Mouse (Mus musculus) heart, embryonic 15.5 days (tissue): Measurements from ENCODE around the gene Nav2. TPM values are rescaled to one million over a fixed set of nuclear protein-coding genes. Genes with fewer than 3 reads are reported as not detected.

Experiments
- ATAC-seq: fragments of 200-750 bp; cut with Nextera tagmentation; replicated peaks from 2 replicates; pipeline ENCODE4 v1.8.0; 2017; ENCODE audit warnings: low read depth, moderate TSS enrichment; ENCODE audit not compliant: insufficient number of reproducible peaks, insufficient read depth, low FRiP score
- H3K27ac ChIP-seq: fragments of 300-500 bp; sonication (generic); 2 replicates; pipeline ENCODE4 v1.5.1; 2015; ENCODE audit warnings: mild to moderate bottlenecking, inconsistent platforms
- H3K27me3 ChIP-seq: fragments of 300-500 bp; sonication (generic); 2 replicates; pipeline ENCODE4 v1.6.1; 2015; ENCODE audit warnings: inconsistent platforms
- H3K36me3 ChIP-seq: fragments of 300-500 bp; sonication (generic); 2 replicates; pipeline ENCODE4 v1.6.1; 2015; ENCODE audit warnings: mild to moderate bottlenecking, inconsistent platforms
- H3K4me1 ChIP-seq: fragments of 300-500 bp; sonication (generic); replicated peaks from 2 replicates; pipeline ENCODE4 v1.6.1; 2015; ENCODE audit warnings: inconsistent platforms
- H3K4me2 ChIP-seq: fragments of 300-500 bp; sonication (generic); 2 replicates; pipeline ENCODE4 v1.6.1; 2015; ENCODE audit warnings: inconsistent platforms, mild to moderate bottlenecking, moderate library complexity
- H3K4me3 ChIP-seq: fragments of 300-500 bp; sonication (generic); 2 replicates; pipeline ENCODE4 v1.5.1; 2015; ENCODE audit warnings: mild to moderate bottlenecking, inconsistent platforms
- H3K9ac ChIP-seq: fragments of 300-500 bp; sonication (generic); 2 replicates; pipeline ENCODE4 v1.6.1; 2015; ENCODE audit warnings: mild to moderate bottlenecking, inconsistent platforms
- H3K9me3 ChIP-seq: fragments of 300-500 bp; sonication (generic); replicated peaks from 2 replicates; pipeline ENCODE4 v1.6.1; 2016; ENCODE audit warnings: inconsistent platforms
- WGBS: fragments of 180-500 bp; shearing (Covaris S2); methylation state at CpG from one replicate; pipeline ENCODE4 v1.1.7; 2015; ENCODE audit warnings: mixed read lengths; 5-methylcytosine and 5-hydroxymethylcytosine counted together
- polyA plus RNA-seq: library from polyadenylated mRNA; unstranded; fragments of >200 nt; fragmentation: Nextera tagmentation; extraction: Ambion mirVana; gene quantifications from 2 replicates; pipeline ENCODE4 v1.2.1, GENCODE M21; 2015

Nav2 gene
- polyA plus RNA-seq, 1 experiment from 2014 or later: 30.7 TPM

DNA sequence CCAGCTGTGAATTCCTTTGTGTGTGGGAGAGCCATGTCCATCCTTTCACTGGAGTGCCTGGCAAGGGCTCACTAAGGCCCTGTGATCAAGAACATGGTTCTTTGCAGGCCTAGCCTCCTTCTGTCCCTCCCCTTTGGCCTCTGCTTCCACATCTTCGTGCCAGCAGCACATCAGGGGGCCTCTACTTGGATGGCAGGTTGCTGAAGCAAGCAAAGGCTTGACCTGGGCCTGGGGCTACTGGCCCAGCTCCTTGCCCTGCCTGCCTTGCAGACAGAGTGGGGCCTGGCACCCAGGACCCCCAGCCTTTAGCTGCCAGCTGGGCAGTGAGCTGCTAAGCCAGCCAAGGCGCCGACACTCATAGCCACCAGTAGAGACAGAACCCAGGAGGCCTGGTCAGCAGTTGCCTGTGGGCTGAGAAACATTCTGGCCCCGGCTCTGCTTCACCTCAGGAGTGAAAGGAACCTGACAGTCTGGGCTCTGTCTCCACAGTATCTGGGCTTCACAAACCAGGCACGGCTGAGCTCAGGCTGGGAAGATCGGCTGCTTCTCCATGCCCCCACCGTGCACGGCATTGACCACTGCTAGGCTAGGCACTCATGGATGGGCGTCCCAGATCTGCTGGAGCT lies 267.4 kb downstream of the Nav2 start:
- Histone ChIP-seq H3K9ac (no peak overlapping the region), H3K4me2 (no peak overlapping the region), H3K9me3 (no peaks in the 10 kb centered on the region), H3K4me3 (no peak overlapping the region), H3K27me3 (no peaks in the 10 kb centered on the region), H3K4me1 (peaks cover 42% of the 10 kb centered on the region), H3K36me3 (no peaks in the 10 kb centered on the region), H3K27ac (peak overlapping the region; percentile 23)
- WGBS: 69% methylated on average over 9 of the region's 9 CpGs
- ATAC-seq: no peak

DNA sequence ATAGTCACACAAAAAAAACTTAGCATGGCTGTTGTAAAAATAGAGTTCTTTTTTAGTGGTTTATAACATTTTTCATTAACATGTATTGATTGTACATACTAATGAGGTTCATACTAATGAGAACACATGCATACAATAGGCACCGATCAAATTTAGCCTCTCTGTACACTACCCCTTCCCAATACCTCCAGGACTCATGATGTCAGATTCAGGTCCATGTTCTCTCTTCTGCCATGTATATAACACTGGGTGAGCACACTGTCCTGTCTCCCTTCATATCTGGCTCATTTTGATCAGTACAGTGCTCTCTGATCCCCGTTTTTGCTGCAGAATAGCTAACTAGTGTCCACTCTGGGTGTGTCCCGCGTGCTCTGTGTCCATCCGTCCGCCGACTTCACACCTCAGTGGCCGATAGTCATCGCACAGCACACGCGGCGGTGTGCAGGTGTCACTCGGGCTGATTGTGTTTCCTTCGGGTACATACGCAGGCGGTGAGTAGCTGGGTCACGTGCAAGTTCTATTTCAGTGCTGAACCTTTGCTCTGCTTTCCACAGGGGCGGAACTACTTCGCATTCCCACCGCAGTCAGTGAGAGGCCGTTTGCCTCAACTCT lies 268.2 kb downstream of the Nav2 start:
- 56% methylated on average over 21 of the region's 21 CpGs for WGBS
- Histone ChIP-seq H3K9ac (no peak overlapping the region), H3K27me3 (no peaks in the 10 kb centered on the region), H3K4me2 (peak overlapping the region; percentile 31), H3K4me3 (no peak overlapping the region), H3K9me3 (no peaks in the 10 kb centered on the region), H3K27ac (peak overlapping the region; percentile 46; the same call in 1 of the 2 replicates), H3K36me3 (no peaks in the 10 kb centered on the region), H3K4me1 (peaks cover 48% of the 10 kb centered on the region)
- peak; percentile 59 for ATAC-seq

DNA sequence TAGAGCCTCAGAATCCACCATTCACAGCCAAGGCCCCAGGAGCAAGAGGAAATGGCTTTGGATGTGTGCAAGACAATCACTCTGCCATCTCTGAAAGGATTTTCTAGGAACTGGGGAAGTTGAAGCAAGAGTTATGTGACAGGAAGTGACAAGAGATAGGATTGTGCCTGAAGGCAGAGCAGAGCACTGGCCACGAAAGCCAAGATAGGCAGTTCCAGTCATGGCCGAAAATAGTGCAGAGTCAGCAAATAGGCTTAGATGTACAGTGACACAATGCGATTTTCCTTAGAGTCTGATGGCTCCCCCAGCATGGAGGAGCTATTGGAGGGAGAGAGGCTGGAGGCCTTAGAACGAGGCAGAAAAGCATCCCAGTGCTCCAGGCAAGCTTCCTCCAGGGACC lies 269.7 kb downstream of the Nav2 start:
- no peak overlapping the region for H3K4me2 ChIP-seq
- peaks cover 46% of the 10 kb centered on the region for H3K4me1 ChIP-seq
- 41% methylated on average over 4 of the region's 4 CpGs for WGBS
- no peaks in the 10 kb centered on the region for H3K27me3 ChIP-seq
- H3K9me3 ChIP-seq: no peaks in the 10 kb centered on the region
- no peak overlapping the region for H3K4me3 ChIP-seq
- H3K27ac ChIP-seq: no peak overlapping the region
- no peak overlapping the region for H3K9ac ChIP-seq
- ATAC-seq: no peak
- H3K36me3 ChIP-seq: no peaks in the 10 kb centered on the region

DNA sequence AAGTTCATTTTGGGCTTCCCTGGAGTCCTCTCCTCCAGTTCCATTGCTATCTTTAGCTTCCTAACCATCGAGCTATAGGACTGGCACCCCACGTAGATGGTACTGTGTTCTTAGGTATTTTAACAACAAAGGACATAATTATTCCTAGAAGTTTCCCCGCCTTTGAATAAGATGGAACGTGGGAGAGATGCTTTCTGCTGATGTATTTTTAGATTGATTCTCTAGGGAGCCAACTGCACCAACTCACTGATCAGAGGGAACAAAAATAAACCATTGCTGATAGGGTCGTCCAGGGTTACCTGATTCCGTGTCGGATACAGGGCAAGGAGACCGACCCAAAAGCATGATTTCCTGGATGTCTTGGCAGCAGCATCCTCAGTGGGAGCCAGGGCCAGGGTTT lies 272.5 kb downstream of the Nav2 start:
- H3K4me2 ChIP-seq: no peak overlapping the region
- H3K9me3 ChIP-seq: no peaks in the 10 kb centered on the region
- ATAC-seq: no peak
- H3K27me3 ChIP-seq: no peaks in the 10 kb centered on the region
- H3K27ac ChIP-seq: no peak overlapping the region
- H3K4me1 ChIP-seq: peaks cover 45% of the 10 kb centered on the region
- H3K36me3 ChIP-seq: no peaks in the 10 kb centered on the region
- WGBS: 40% methylated on average over 8 of the region's 8 CpGs
- no peak overlapping the region for H3K9ac ChIP-seq
- H3K4me3 ChIP-seq: no peak overlapping the region

DNA sequence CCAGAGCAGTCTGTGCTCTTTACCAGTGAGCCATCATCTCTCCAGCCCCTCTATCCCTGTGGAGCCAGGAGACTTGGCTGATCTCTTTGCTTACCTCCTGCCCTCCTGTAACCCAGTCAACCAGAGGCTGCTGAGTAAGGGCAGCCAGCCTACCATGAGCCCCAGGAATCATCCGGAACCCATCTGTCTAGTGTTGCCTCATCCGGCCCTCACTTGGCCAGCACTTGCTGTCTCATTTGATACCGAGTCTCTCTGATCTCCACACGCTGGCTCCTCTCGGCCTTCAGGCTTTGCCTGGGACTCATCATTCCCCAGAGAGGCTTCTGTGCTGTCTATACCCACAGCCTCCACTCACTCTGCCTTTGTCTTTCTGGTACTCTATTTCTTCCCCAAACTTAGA lies 273.9 kb downstream of the Nav2 start:
- Histone ChIP-seq H3K27ac (no peak overlapping the region), H3K27me3 (no peaks in the 10 kb centered on the region), H3K9ac (no peak overlapping the region), H3K4me3 (no peak overlapping the region), H3K4me2 (no peak overlapping the region), H3K4me1 (peaks cover 36% of the 10 kb centered on the region), H3K9me3 (no peaks in the 10 kb centered on the region), H3K36me3 (no peaks in the 10 kb centered on the region)
- ATAC-seq: no peak
- WGBS: 81% methylated on average over 5 of the region's 5 CpGs

DNA sequence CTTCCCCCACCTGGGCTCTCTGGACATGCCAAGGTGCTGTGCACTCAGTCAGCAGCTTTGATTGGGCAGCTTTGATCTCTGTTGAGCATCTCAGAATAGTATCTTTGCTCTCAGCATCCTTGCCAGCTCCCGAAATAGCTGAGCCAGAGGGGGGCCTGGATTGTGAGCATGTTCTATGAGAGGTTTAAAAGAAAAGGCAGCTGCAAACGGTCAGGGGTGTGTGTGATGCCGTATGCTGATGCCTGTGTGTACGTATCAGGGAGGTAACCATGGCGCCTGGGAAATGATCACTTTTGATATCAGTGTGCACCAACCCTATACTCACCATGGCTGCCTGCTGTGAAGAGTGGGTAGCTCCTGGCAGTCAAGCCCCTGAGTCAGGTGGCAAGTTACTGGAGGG lies 275.2 kb downstream of the Nav2 start:
- 50% methylated on average over 5 of the region's 5 CpGs for WGBS

DNA sequence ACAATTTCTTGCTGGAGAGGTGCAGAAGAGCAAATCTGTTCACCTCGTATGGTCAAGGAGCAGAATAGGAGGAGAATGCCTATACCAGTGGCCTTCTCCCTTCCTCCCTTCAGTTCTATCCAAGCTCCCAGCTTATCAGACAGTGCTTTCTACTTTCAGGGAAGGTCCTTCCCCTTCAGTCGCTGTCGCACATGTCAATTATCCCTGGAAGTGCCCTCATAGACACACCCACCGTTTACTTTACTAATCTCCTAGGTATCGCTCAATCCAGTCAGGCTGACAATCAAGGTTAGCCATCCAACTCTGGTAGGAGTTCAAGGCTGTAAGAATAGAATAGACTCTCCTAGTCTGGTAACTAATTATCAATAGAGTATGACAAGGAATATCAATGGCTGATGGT lies 277.5 kb downstream of the Nav2 start:
- Histone ChIP-seq H3K4me3 (no peak overlapping the region), H3K9me3 (no peaks in the 10 kb centered on the region), H3K4me1 (peaks cover 24% of the 10 kb centered on the region), H3K27me3 (no peaks in the 10 kb centered on the region), H3K9ac (no peak overlapping the region), H3K36me3 (no peaks in the 10 kb centered on the region), H3K27ac (no peak overlapping the region), H3K4me2 (no peak overlapping the region)
- ATAC-seq: no peak
- 66% methylated on average over 5 of the region's 5 CpGs for WGBS

More for the DNA sequence above, 275.2 kb downstream of the Nav2 start:
- ATAC-seq: no peak
- H3K27ac ChIP-seq: no peak overlapping the region; the same call in 1 of the 2 replicates
- no peak overlapping the region for H3K4me3 ChIP-seq
- no peaks in the 10 kb centered on the region for H3K36me3 ChIP-seq
- H3K4me1 ChIP-seq: peaks cover 25% of the 10 kb centered on the region
- no peaks in the 10 kb centered on the region for H3K27me3 ChIP-seq
- no peak overlapping the region for H3K9ac ChIP-seq
- no peaks in the 10 kb centered on the region for H3K9me3 ChIP-seq
- H3K4me2 ChIP-seq: no peak overlapping the region

DNA sequence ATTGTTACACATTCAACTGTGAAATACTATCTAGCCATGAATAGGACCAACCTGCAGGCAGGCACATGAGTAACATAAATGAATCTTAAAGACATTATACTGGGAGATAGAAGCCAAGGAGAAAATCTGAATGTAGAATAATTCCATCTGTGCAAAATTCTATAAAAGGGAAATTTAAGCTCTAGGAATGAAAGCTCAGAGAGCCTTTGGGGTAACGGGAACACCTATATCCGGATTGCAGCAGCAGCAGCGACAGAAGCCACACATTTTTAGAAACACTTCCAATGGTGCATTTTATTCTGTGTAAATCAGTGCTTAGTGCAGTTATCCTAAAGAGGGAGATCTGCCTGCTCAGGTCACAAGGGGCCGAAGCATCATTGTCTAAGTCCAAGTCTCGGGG lies 280.8 kb downstream of the Nav2 start:
- Histone ChIP-seq H3K4me1 (peaks cover 18% of the 10 kb centered on the region), H3K4me2 (no peak overlapping the region), H3K4me3 (no peak overlapping the region), H3K9ac (no peak overlapping the region), H3K36me3 (no peaks in the 10 kb centered on the region), H3K27ac (no peak overlapping the region), H3K9me3 (no peaks in the 10 kb centered on the region), H3K27me3 (no peaks in the 10 kb centered on the region)
- WGBS: 89% methylated on average over 5 of the region's 5 CpGs
- ATAC-seq: no peak

DNA sequence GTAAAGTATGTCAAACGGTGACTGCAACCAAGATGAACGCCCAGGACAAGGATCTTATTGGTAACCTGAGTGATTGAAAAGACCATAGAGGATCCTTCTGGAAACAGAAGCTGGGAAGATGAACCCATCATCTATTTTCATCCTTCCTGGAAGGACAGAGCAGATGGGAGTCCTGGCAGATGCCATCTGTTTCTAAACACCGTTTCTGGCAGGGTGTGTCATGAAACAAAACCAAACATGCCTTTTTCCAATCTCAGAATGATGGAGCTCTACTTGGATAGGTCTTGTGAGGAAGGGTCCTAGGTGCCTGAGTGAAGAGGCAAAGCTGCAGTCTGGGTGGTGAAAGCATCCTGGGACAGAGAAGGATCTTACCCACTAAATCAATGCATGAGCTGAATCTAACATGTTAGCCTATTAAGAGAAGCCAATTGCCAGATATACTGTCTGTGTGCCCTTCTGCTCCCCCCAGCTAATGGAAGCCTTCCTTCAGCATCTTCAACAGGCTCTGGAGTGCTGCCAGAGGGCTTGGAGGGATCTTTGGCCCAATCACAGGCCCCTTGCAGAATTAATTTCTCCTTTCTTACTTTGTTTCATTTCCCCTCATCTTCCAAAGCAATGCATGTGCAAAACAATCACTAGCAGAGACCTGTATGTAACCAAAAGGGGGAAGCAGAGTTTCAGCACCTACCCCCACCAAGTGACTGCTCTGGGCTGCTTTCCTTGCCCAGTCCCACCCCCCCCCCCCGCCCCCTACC lies 281.9 kb downstream of the Nav2 start:
- Histone ChIP-seq H3K9me3 (no peaks in the 10 kb centered on the region), H3K27ac (no peak overlapping the region), H3K36me3 (no peaks in the 10 kb centered on the region), H3K4me2 (no peak overlapping the region), H3K4me3 (no peak overlapping the region), H3K4me1 (peaks cover 16% of the 10 kb centered on the region), H3K9ac (no peak overlapping the region), H3K27me3 (no peaks in the 10 kb centered on the region)
- ATAC-seq: no peak
- 73% methylated on average over 4 of the region's 4 CpGs for WGBS

DNA sequence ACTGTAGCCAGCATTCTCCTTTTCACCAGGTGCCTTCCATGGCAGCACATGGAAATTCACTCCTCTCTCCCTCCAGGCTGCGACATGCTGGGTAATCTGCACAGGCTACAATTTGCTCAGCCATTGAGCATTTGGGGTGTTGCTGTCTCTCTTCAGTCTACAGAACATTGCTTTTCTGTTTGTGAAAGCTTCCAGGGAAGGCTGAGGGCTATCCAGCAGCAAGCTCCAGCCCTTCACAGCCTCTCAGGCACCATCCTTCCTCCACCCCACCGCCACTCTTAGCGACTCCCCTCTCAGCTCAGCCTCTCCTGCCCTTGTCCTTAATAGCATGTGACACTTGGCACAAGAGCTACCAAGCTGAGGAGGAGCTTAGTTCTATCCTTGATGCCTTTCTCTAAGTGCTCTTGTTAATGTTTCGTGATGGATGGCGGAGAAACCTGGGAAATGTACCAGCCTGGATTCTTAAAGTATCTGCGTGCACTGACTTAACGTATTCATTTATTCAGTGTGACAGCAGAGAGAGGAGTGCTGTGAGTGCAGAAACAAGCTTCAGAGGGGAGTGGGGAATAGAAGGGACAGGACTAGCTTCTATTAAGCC lies 282.7 kb downstream of the Nav2 start:
- H3K4me1 ChIP-seq: peaks cover 16% of the 10 kb centered on the region
- no peaks in the 10 kb centered on the region for H3K27me3 ChIP-seq
- H3K4me2 ChIP-seq: no peak overlapping the region
- no peak overlapping the region for H3K4me3 ChIP-seq
- H3K9ac ChIP-seq: no peak overlapping the region
- ATAC-seq: no peak
- no peaks in the 10 kb centered on the region for H3K9me3 ChIP-seq
- H3K36me3 ChIP-seq: no peaks in the 10 kb centered on the region
- peak overlapping the region; percentile 29 for H3K27ac ChIP-seq
- WGBS: 45% methylated on average over 7 of the region's 7 CpGs

DNA sequence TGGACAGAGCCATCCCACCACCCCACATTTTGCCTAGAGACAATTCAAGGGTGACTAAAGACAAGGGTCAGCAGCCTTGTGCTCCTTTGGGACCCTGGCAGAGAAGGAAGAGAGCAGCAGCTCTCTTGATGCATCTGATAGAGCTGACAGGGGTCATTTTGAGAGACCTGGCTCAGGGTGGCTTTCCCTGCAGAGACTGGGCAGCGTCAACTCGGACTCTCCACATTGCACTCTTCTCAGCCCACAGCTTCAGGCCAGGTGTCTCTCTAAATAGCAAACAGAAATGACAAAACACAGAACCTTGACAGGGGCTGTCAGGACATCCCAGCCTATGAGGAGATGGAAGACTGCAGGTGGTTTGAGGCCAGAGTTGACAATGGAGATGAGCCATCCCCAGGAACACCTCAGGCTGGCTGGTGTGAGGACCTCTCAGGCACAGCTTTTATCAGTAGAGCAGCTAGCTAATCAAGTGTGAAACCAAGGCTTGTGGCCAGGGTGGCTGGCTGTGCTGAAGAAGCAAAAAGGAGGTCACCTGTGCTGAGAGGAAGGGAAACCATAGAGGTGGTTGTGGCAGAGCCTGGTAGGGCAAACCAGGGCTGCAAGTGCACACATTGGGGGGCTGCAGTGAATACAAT lies 283.7 kb downstream of the Nav2 start:
- no peak overlapping the region for H3K4me3 ChIP-seq
- H3K27me3 ChIP-seq: no peaks in the 10 kb centered on the region
- no peak overlapping the region for H3K27ac ChIP-seq
- H3K9ac ChIP-seq: no peak overlapping the region
- H3K4me2 ChIP-seq: no peak overlapping the region
- ATAC-seq: no peak
- no peaks in the 10 kb centered on the region for H3K36me3 ChIP-seq
- H3K9me3 ChIP-seq: no peaks in the 10 kb centered on the region
- H3K4me1 ChIP-seq: peaks cover 16% of the 10 kb centered on the region
- 69% methylated on average over 2 of the region's 2 CpGs for WGBS
